Mouse (Mus musculus) spleen, adult 2 months (tissue): Measurements from ENCODE around the gene Tcp11l2.

Experiments
- CTCF ChIP-seq: fragments of 200-500 bp; IDR thresholded peaks from 2 replicates; pipeline ENCODE4 v1.5.1; 2011; ENCODE audit warnings: mild to moderate bottlenecking, inconsistent platforms; ENCODE audit not compliant: insufficient read depth, insufficient read length, insufficient replicate concordance; ENCODE audit errors: extremely low read depth
- POLR2A ChIP-seq: fragments of 200-500 bp; IDR thresholded peaks from 2 replicates; pipeline ENCODE4 v1.6.1; 2011; ENCODE audit warnings: low read depth, low read length, inconsistent platforms

GRCm38 (mm10) chr10:84631182-84631581 is 54.8 kb downstream of the Tcp11l2 start:
- TF ChIP-seq CTCF (peak; percentile 27; the same call in 1 of the 2 replicates), POLR2A (no peak)
